Mouse (Mus musculus) stomach, embryonic 16.5 days (tissue): ENCODE measurements at regions not wholly inside any gene's neighbourhood (a gene's known extent, or its start where the extent isn't known, plus 50 kb on each side); places are given as distances from the start of the nearest gene placed in this dataset.
A peak's percentile ranks its signal among the peaks of the same experiment; 100 is the strongest.

Source experiments
- ATAC-seq: fragments of 200-750 bp; cut with Nextera tagmentation; 2 replicates; pipeline ENCODE4 v1.8.0; 2017; ENCODE audit warnings: moderate number of reproducible peaks, moderate TSS enrichment; ENCODE audit not compliant: insufficient read depth, low FRiP score
- H3K27ac ChIP-seq: fragments of 300-500 bp; sonication (generic); 2 replicates; pipeline ENCODE4 v1.5.1; 2014; ENCODE audit warnings: low read length
- H3K27me3 ChIP-seq: fragments of 300-500 bp; sonication (generic); 2 replicates; pipeline ENCODE4 v1.6.1; 2014; ENCODE audit warnings: low read length, control low read depth, mixed read lengths; ENCODE audit not compliant: control insufficient read depth, insufficient read depth
- H3K36me3 ChIP-seq: fragments of 300-500 bp; sonication (generic); 2 replicates; pipeline ENCODE4 v1.6.1; 2014; ENCODE audit warnings: low read length; ENCODE audit not compliant: control insufficient read depth, insufficient read depth
- H3K4me1 ChIP-seq: fragments of 300-500 bp; sonication (generic); 2 replicates; pipeline ENCODE4 v1.6.1; 2014; ENCODE audit warnings: low read length, control low read depth, mixed read lengths; ENCODE audit not compliant: control insufficient read depth, insufficient read depth
- H3K4me2 ChIP-seq: fragments of 300-500 bp; sonication (generic); 2 replicates; pipeline ENCODE4 v1.6.1; 2014; ENCODE audit warnings: low read depth, low read length, mixed read lengths
- H3K4me3 ChIP-seq: fragments of 300-500 bp; sonication (generic); replicated peaks from 2 replicates; pipeline ENCODE4 v1.5.1; 2014; ENCODE audit warnings: mild to moderate bottlenecking, low read length
- H3K9ac ChIP-seq: fragments of 300-500 bp; sonication (generic); 2 replicates; pipeline ENCODE4 v1.6.1; 2014; ENCODE audit warnings: low read length
- H3K9me3 ChIP-seq: fragments of 300-500 bp; sonication (generic); replicated peaks from 2 replicates; pipeline ENCODE4 v1.6.1; 2016; ENCODE audit warnings: low read length, control low read depth; ENCODE audit not compliant: control insufficient read depth
- WGBS: fragments of 180-500 bp; shearing (Covaris S2); extraction: QIAGEN DNeasy Blood & Tissue Kit; methylation state at CpG from one replicate; pipeline ENCODE4 v1.1.7; 2014; 5-methylcytosine and 5-hydroxymethylcytosine counted together

DNA sequence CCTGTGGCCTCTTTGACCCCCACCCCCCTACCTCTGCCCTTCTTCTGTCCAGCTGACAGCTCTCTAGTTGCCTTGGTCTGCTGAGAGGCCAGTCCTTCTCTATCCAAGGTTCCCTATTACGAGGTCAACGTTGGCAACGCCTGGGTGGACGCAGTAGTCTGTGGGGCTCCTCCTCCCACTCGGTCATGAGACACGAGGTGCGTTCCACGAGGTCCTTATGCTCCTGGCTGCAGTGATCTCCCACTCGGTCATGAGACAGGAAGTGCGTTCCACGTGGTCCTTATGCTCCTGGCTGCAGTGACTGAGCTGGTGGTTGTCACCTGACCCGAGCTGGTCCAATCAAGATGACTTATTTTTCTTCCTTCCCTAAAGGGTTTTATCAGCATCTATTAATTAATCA lies 220.7 kb downstream of the Prex1 start:
- Histone ChIP-seq H3K4me3 (no peak overlapping the region), H3K36me3 (no peaks in the 10 kb centered on the region), H3K4me1 (no peaks in the 10 kb centered on the region), H3K9me3 (no peaks in the 10 kb centered on the region), H3K9ac (no peak overlapping the region), H3K27ac (no peak overlapping the region), H3K27me3 (no peaks in the 10 kb centered on the region), H3K4me2 (no peak overlapping the region)
- ATAC-seq, result no peak
- WGBS, result 80% methylated on average over 12 of the region's 12 CpGs

DNA sequence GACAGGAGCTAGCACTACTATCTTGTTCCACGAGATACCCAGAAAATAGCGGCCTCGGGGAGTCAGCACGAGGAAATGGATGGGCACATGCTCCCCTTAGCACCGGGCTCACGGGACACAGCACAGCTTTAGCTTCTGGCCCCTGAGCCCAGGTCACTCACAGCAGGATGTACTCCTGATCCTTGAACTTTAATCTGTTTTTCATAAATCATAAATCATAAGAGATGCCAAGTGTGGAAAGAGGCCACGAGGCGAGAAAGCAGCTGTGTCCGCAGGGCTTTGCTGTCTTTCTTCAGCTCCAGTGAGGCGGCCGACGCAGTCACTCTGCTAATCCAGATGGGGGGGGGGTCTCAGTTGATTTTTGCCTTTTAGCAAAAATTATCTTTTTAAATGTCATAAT lies 221.2 kb downstream of the Prex1 start:
- Histone ChIP-seq H3K9me3 (no peaks in the 10 kb centered on the region), H3K9ac (no peak overlapping the region), H3K4me2 (no peak overlapping the region), H3K36me3 (no peaks in the 10 kb centered on the region), H3K4me3 (no peak overlapping the region), H3K27ac (no peak overlapping the region), H3K4me1 (0 out of 2 replicates have a peak, but pooled peaks cover 3% of the 10 kb centered on the region), H3K27me3 (no peaks in the 10 kb centered on the region)
- ATAC-seq, result no peak
- 41% methylated on average over 12 of the region's 12 CpGs for WGBS

DNA sequence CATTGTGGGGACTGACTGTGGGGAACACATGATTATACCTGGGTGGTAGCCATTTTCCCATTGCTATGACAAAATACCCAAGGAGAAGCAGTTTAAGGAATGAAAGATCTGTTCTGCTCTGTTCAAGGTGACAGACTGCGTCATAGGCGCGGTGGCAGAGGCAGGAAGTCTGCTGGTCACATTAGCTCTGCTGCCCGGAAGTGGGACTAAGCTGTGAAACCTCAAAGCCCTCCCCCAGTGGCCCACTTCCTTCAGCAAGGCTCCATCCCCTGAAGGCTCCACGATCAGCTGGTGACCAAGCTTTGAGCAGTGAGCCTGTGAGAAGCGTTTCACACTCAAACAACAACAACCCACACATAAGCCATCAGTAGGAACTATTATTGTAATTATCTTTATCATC lies 221.8 kb downstream of the Prex1 start:
- 0 out of 2 replicates have a peak, but pooled peaks cover 5% of the 10 kb centered on the region for H3K4me1 ChIP-seq
- ATAC-seq, result no peak
- no peak overlapping the region for H3K4me2 ChIP-seq
- H3K9me3 ChIP-seq, result no peaks in the 10 kb centered on the region
- 71% methylated on average over 6 of the region's 6 CpGs for WGBS
- H3K36me3 ChIP-seq, result no peaks in the 10 kb centered on the region
- H3K27ac ChIP-seq, result no peak overlapping the region
- no peak overlapping the region for H3K4me3 ChIP-seq
- no peak overlapping the region for H3K9ac ChIP-seq
- no peaks in the 10 kb centered on the region for H3K27me3 ChIP-seq

DNA sequence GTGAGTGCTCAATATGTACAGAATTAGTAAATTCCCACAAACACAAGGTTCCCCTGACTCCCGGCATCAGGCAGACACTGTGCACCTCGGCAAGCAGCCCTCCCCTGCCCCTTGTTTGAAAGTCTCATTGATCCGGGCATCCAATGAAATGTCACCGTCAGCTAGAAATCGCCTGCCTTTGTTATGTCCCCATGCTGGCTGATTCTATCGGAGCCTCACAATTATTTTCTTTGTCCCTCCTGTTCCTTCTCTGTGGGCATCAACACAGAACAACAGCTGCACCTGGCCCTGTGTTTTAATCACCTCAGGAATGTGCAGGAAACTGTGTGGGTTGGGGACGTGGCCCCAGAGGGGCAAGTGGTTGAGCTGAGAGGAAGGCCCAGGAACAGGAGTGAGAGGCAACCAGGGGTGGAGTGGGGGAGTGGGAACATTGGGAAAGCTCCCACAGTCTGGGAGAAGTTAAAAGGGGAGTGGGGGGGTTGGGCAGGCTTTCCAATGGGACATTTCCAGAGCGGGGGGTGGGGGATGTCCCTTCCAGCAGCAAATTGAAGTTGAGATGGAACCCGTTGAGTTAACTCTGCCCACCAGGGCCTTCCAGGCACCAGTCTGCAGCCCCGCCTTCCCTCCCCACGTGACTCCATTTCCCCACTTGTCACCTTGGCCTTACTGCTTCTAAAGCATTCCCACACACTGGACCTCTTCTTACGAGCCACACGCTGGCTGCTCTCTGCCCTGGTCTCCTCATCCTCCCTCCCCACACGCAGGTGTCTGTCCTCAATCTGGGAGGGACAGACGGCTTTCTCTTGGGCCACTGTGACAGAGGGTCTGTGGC lies 224.4 kb downstream of the Prex1 start:
- no peak for ATAC-seq
- no peak overlapping the region for H3K27ac ChIP-seq

DNA sequence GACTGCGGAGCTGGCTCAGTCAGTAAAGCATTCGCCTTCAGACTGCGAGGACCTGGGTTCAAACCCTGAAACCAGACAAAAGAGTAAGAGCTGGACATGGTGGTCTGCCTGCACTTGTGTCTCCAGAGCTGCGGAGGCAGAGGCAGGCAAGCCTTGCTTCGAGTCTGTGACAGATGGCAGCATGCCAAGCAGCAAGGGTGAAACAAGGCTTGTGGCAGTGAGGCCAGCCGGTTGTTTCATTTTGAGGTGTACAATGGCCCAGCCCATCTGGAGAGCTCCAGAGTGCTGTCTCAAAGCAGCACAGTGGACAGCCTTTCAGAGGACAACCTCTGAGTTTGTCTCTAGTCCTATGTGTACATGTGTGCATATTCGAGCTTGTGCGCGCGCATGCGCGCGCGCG lies 225.9 kb downstream of the Prex1 start:
- Histone ChIP-seq H3K36me3 (no peaks in the 10 kb centered on the region), H3K9me3 (no peaks in the 10 kb centered on the region), H3K4me3 (no peak overlapping the region), H3K9ac (no peak overlapping the region), H3K27ac (no peak overlapping the region), H3K27me3 (no peaks in the 10 kb centered on the region), H3K4me1 (peaks cover 26% of the 10 kb centered on the region), H3K4me2 (no peak overlapping the region)
- no peak for ATAC-seq
- WGBS, result 78% methylated on average over 15 of the region's 15 CpGs

More for the DNA sequence above, 224.4 kb downstream of the Prex1 start:
- H3K27me3 ChIP-seq, result no peaks in the 10 kb centered on the region
- no peak overlapping the region for H3K4me2 ChIP-seq
- no peak overlapping the region for H3K9ac ChIP-seq
- peaks cover 18% of the 10 kb centered on the region for H3K4me1 ChIP-seq
- H3K36me3 ChIP-seq, result no peaks in the 10 kb centered on the region
- no peaks in the 10 kb centered on the region for H3K9me3 ChIP-seq
- WGBS, result 55% methylated on average over 15 of the region's 15 CpGs
- no peak overlapping the region for H3K4me3 ChIP-seq

DNA sequence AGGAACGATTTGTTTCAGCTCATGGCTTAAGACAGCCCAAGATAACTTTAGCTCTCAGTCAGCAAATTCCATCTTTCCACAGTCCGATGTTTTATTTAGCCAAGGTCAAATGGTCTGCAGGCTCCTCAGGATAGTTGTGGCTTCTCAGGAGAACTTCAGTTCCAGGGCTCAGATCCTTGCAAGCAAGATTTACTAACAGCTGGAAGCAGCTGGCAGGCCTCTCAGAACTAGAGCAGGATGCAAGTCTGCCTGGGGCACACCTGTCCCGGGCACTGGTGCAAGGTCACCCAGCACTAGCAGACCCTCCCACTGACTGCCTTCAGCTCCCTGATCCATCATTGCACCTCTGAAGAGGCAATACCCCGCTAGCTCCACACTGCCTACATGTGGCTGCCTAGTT lies 227.8 kb downstream of the Prex1 start:
- WGBS, result 36% methylated on average over 4 of the region's 4 CpGs
- H3K36me3 ChIP-seq, result no peaks in the 10 kb centered on the region
- peak overlapping the region; percentile 76 for H3K27ac ChIP-seq
- H3K4me2 ChIP-seq, result no peak overlapping the region
- ATAC-seq, result no peak; the same call in 1 of the 2 replicates
- no peak overlapping the region for H3K9ac ChIP-seq
- no peak overlapping the region for H3K4me3 ChIP-seq
- no peaks in the 10 kb centered on the region for H3K27me3 ChIP-seq
- H3K9me3 ChIP-seq, result no peaks in the 10 kb centered on the region
- H3K4me1 ChIP-seq, result peaks cover 26% of the 10 kb centered on the region

DNA sequence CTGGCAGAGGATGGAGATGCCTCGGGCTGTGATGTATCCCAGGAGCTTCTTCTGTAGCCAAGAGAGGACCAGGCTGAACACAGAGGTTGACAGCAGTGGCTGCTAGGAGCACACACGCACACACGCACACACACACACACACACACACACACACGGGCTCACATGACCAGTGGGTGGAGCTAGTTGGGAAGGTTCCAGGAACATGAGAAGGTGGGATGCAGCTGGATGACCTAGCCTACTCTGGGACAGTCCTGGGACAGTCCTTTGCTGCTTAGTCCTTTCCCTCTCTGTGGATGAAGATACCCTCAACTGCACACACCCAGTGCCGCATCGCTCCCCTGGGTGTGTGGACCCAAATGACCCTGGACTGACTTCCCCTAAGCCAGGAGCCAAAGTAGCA lies 228.3 kb downstream of the Prex1 start:
- no peaks in the 10 kb centered on the region for H3K27me3 ChIP-seq
- H3K4me3 ChIP-seq, result no peak overlapping the region
- no peak overlapping the region for H3K4me2 ChIP-seq
- peaks cover 26% of the 10 kb centered on the region for H3K4me1 ChIP-seq
- H3K27ac ChIP-seq, result peak overlapping the region; percentile 76
- 54% methylated on average over 6 of the region's 6 CpGs for WGBS
- peak overlapping the region; percentile 39; the same call in 1 of the 2 replicates for H3K9ac ChIP-seq
- no peak for ATAC-seq
- H3K9me3 ChIP-seq, result no peaks in the 10 kb centered on the region
- H3K36me3 ChIP-seq, result no peaks in the 10 kb centered on the region

DNA sequence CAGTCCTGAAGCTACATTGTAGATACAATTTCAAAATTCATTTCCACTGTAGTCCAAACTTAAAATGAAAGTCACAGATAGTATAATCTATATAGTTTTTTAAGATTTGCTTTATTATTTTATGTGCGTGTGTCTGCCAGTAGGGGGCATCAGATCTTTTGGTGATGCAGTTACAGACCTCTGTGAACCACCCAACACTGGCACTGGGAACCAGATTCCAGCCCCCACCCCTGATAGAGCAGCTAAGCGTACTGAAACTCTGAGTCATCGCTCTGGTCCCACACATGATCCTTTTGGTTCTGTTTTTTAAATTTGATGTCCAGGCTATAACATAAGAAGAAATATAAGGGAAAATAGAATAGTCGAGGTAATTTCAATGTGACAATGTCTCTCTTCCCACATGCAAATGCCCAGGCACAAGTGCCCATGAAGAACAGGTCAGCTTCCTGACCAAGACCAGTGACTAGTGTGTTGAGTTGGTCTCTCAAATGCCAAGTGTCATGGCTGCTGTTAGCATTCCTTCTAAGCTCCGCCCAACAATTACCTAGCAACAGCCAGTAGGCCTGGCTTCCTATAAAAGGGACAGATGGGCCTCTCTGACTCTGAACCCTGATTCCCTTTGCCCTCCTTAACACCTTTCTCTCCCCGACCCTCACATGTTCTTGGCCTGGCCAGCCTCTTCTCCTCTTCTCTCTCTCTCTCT lies 229.9 kb downstream of the Prex1 start:
- H3K4me1 ChIP-seq, result peaks cover 26% of the 10 kb centered on the region
- no peaks in the 10 kb centered on the region for H3K9me3 ChIP-seq
- WGBS, result 77% methylated on average over 6 of the region's 6 CpGs
- no peak overlapping the region; the same call in 1 of the 2 replicates for H3K27ac ChIP-seq
- H3K4me3 ChIP-seq, result no peak overlapping the region
- H3K4me2 ChIP-seq, result no peak overlapping the region
- no peaks in the 10 kb centered on the region for H3K27me3 ChIP-seq
- H3K9ac ChIP-seq, result no peak overlapping the region
- ATAC-seq, result no peak
- no peaks in the 10 kb centered on the region for H3K36me3 ChIP-seq
